Mouse (Mus musculus): ENCODE measurements around the gene Car12. TPM values are rescaled to one million over a fixed set of nuclear protein-coding genes. Genes with fewer than 3 reads are reported as not detected.

Gene Car12
- polyA plus RNA-seq, 1 experiment from 2014 or later = 0.81 TPM

DNA sequence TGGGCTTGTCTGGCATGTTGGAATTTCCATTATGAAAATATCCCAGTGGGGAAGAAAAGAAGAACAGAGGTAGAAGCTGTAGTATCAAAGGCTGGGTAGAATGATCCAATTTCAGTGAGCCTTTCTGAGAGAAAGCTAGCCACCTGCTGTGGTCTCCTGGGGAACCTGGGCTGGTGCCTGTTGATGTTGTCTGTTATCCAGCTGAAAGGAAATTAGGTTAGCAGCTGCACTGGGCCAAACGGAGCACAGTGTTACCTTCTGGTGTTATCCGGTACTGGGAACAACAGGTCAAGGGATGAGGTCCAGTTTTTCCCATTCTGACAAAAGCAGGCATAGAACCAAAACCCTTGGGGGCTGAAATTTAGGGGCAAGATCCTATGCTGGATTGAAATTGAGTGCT is 99.9 kb downstream of the Car12 start:
- 44% methylated on average over 2 of the region's 2 CpGs for WGBS
- no peak overlapping the region for H3K4me3 ChIP-seq (ENCODE audit: low read length)
- H3K9ac ChIP-seq (ENCODE audit: low read length) = no peak overlapping the region
- ATAC-seq (replicated peaks; ENCODE audit: extremely low read depth, insufficient read depth, low FRiP score) = no peak
- H3K4me1 ChIP-seq (ENCODE audit: control insufficient read depth, insufficient read depth, low read length) = no peaks in the 10 kb centered on the region
- no peak overlapping the region for H3K27ac ChIP-seq (ENCODE audit: low read length)
- H3K9me3 ChIP-seq (replicated peaks; ENCODE audit: control insufficient read depth, low read length) = no peaks in the 10 kb centered on the region
- H3K27me3 ChIP-seq (ENCODE audit: control insufficient read depth, insufficient read depth, low read length) = no peaks in the 10 kb centered on the region
- H3K4me2 ChIP-seq (ENCODE audit: low read depth, low read length) = no peak overlapping the region
- no peaks in the 10 kb centered on the region for H3K36me3 ChIP-seq (ENCODE audit: control insufficient read depth, insufficient read depth)

Other genes starting within 250 kb of the Car12 start
- gene Fbxl22, start 199.1 kb upstream of the Car12 start, polyA plus RNA-seq (2015; fragmentation: Nextera tagmentation; extraction: Ambion mirVana) = 86.1 and 87.5 TPM in 2 replicates
- 42.3 and 42.7 TPM in 2 replicates for gene Usp3, start 120.5 kb upstream of the Car12 start, polyA plus RNA-seq (2015; fragmentation: Nextera tagmentation; extraction: Ambion mirVana)
- gene Aph1b, start 81.8 kb downstream of the Car12 start, polyA plus RNA-seq (2015; fragmentation: Nextera tagmentation; extraction: Ambion mirVana) = 6.4 and 7.0 TPM in 2 replicates
- gene Gm10647, start 83.4 kb downstream of the Car12 start, polyA plus RNA-seq (2015; fragmentation: Nextera tagmentation; extraction: Ambion mirVana) = 0.41 and 0.89 TPM in 2 replicates
- gene Aph1c, start 121.0 kb downstream of the Car12 start, polyA plus RNA-seq (2015; fragmentation: Nextera tagmentation; extraction: Ambion mirVana) = 1.6 and 2.0 TPM in 2 replicates
- gene Rab8b, start 206.0 kb downstream of the Car12 start, polyA plus RNA-seq (2015; fragmentation: Nextera tagmentation; extraction: Ambion mirVana) = 17.2 and 17.6 TPM in 2 replicates
- 437 and 444 TPM in 2 replicates for gene Rps27l, start 232.4 kb downstream of the Car12 start, polyA plus RNA-seq (2015; fragmentation: Nextera tagmentation; extraction: Ambion mirVana)